Mouse (Mus musculus): ENCODE data around the gene Gm1123.

DNA sequence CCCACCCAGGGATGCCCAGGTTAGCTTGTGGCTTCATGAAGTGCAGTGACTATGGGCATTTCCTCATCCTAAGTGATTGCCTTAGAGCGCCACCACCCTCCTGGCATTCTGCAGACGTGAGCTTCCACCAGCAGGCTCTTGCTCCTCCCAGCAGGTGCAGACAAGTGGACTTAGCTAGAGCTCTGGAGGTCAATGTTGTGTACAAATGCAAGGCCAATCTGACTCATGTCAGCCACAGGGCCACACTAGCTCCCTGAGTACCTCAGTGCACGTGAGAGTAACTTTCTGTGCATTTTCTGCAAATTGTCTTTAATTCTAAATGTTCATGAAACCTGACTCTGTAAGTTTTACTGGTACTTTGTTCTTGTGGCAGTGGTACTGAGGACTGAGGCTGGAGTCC is 19.2 kb downstream of the Gm1123 start:
- TF ChIP-seq CTCF (conservative IDR thresholded peaks at IDR 0.05; ENCODE audit: insufficient read depth, insufficient read length, low read depth, low read length) = no peak
- TF ChIP-seq POLR2A (IDR thresholded peaks at IDR 0.05; ENCODE audit: low read depth, low read length) = no peak
